Mouse (Mus musculus): ENCODE data around the gene 4930435E12Rik. TPM values are rescaled to one million over a fixed set of nuclear protein-coding genes. Genes with fewer than 3 reads are reported as not detected.
A peak's percentile ranks its signal among the peaks of the same experiment; 100 is the strongest.
"Not testable (repeated sequence)": the region's sequence is repeated elsewhere in the genome, so short reads cannot be mapped to it uniquely, and the experiment has no call there.

Gene 4930435E12Rik
- polyA plus RNA-seq (2012; rRNA removed): not detected in 2 replicates

- DNase-seq (ENCODE audit: low spot score): no peak
Measured at GRCm38 (mm10) chr16:38828649-38829048, at the start of gene 4930435E12Rik. 4930435E12Rik (minus strand) TSS chr16:38828749.

GRCm38 (mm10) chr16:38874481-38874880 is 45.9 kb upstream of the 4930435E12Rik start:
- no peak for DNase-seq (ENCODE audit: low spot score)

GRCm38 (mm10) chr16:38873231-38873630 is 44.7 kb upstream of the 4930435E12Rik start:
- no peak for DNase-seq (ENCODE audit: low spot score)

GRCm38 (mm10) chr16:38864358-38864757 is 35.8 kb upstream of the 4930435E12Rik start:
- no peak for DNase-seq (ENCODE audit: low spot score)

GRCm38 (mm10) chr16:38860548-38860947 is 32.0 kb upstream of the 4930435E12Rik start:
- no peak for DNase-seq (ENCODE audit: low spot score)

- no peak for DNase-seq (ENCODE audit: low spot score)
Measured at GRCm38 (mm10) chr16:38858120-38858749, 29.7 kb upstream of the 4930435E12Rik start.

GRCm38 (mm10) chr16:38812521-38812920 is 16.0 kb downstream of the 4930435E12Rik start:
- DNase-seq (ENCODE audit: low spot score): no peak

- DNase-seq (ENCODE audit: low spot score): no peak
Measured at GRCm38 (mm10) chr16:38810196-38810595, 18.4 kb downstream of the 4930435E12Rik start.

GRCm38 (mm10) chr16:38807796-38808195 is 20.8 kb downstream of the 4930435E12Rik start:
- not testable (repeated sequence) for DNase-seq (ENCODE audit: low spot score)

GRCm38 (mm10) chr16:38800091-38800490 is 28.5 kb downstream of the 4930435E12Rik start, which contains the start of gene Upk1b:
Upk1b (minus strand) TSS chr16:38800328.
- DNase-seq (ENCODE audit: low spot score): peak; percentile 58

- DNase-seq (ENCODE audit: low spot score): no peak
Measured at GRCm38 (mm10) chr16:38798957-38799450, 29.5 kb downstream of the 4930435E12Rik start.

GRCm38 (mm10) chr16:38793120-38793519 is 35.4 kb downstream of the 4930435E12Rik start:
- DNase-seq (ENCODE audit: low spot score): no peak

GRCm38 (mm10) chr16:38789966-38790365 is 38.6 kb downstream of the 4930435E12Rik start:
- DNase-seq (ENCODE audit: low spot score): no peak

GRCm38 (mm10) chr16:38789016-38789415 is 39.5 kb downstream of the 4930435E12Rik start:
- no peak for DNase-seq (ENCODE audit: low spot score)

GRCm38 (mm10) chr16:38785301-38785700 is 43.2 kb downstream of the 4930435E12Rik start:
- no peak for DNase-seq (ENCODE audit: low spot score)

GRCm38 (mm10) chr16:38782524-38783067 is 46.0 kb downstream of the 4930435E12Rik start:
- peak; percentile 9 for DNase-seq (ENCODE audit: low spot score)

- no peak for DNase-seq (ENCODE audit: low spot score)
Measured at GRCm38 (mm10) chr16:38781946-38782345, 46.6 kb downstream of the 4930435E12Rik start.

- DNase-seq (ENCODE audit: low spot score): peak; percentile 8
Measured at GRCm38 (mm10) chr16:38780960-38781572, 47.5 kb downstream of the 4930435E12Rik start.

- no peak for DNase-seq (ENCODE audit: low spot score)
Measured at GRCm38 (mm10) chr16:38776342-38776741, 52.2 kb downstream of the 4930435E12Rik start.

- DNase-seq (ENCODE audit: low spot score): no peak
Measured at GRCm38 (mm10) chr16:38774964-38775746, 53.4 kb downstream of the 4930435E12Rik start.

- DNase-seq (ENCODE audit: low spot score): no peak
Measured at GRCm38 (mm10) chr16:38772906-38773496, 55.5 kb downstream of the 4930435E12Rik start.

GRCm38 (mm10) chr16:38771145-38771544 is 57.4 kb downstream of the 4930435E12Rik start:
- DNase-seq (ENCODE audit: low spot score): no peak
